Mouse (Mus musculus) forebrain, embryonic 14.5 days (tissue): ENCODE data around the gene Prss28. TPM values are rescaled to one million over a fixed set of nuclear protein-coding genes. Genes with fewer than 3 reads are reported as not detected.

Experiments
- ATAC-seq: fragments of 200-750 bp; cut with Nextera tagmentation; 2 replicates; pipeline ENCODE4 v1.8.0; 2017; ENCODE audit warnings: mild to moderate bottlenecking, moderate library complexity
- DNase-seq: peaks from one replicate; pipeline ENCODE4 v3.0.0-alpha.2; 2015; ENCODE audit warnings: low spot score
- H3K27ac ChIP-seq: fragments of 300-500 bp; sonication (generic); 2 replicates; pipeline ENCODE4 v1.5.1; 2014; ENCODE audit warnings: low read depth, mild to moderate bottlenecking, control low read depth, low read length, moderate library complexity
- H3K27me3 ChIP-seq: fragments of 300-500 bp; sonication (generic); replicated peaks from 2 replicates; pipeline ENCODE4 v1.6.1; 2014; ENCODE audit warnings: low read length, control low read depth, mixed read lengths; ENCODE audit not compliant: control insufficient read depth, insufficient read depth
- H3K36me3 ChIP-seq: fragments of 300-500 bp; sonication (generic); 2 replicates; pipeline ENCODE4 v1.6.1; 2014; ENCODE audit warnings: low read length, control low read depth; ENCODE audit not compliant: control insufficient read depth, insufficient read depth
- H3K4me1 ChIP-seq: fragments of 300-500 bp; sonication (generic); 2 replicates; pipeline ENCODE4 v1.6.1; 2014; ENCODE audit warnings: antibody characterized with exemption, low read length, control low read depth; ENCODE audit not compliant: control insufficient read depth, insufficient read depth
- H3K4me2 ChIP-seq: fragments of 300-500 bp; sonication (generic); 2 replicates; pipeline ENCODE4 v1.6.1; 2014; ENCODE audit warnings: mild to moderate bottlenecking, control low read depth, low read length
- H3K4me3 ChIP-seq: fragments of 300-500 bp; sonication (generic); 2 replicates; pipeline ENCODE4 v1.5.1; 2014; ENCODE audit warnings: low read depth, low read length, control low read depth
- H3K9ac ChIP-seq: fragments of 300-500 bp; sonication (generic); 2 replicates; pipeline ENCODE4 v1.6.1; 2014; ENCODE audit warnings: mild to moderate bottlenecking, low read length, control low read depth, moderate library complexity
- H3K9me3 ChIP-seq: fragments of 300-500 bp; sonication (generic); replicated peaks from 2 replicates; pipeline ENCODE4 v1.6.1; 2016; ENCODE audit warnings: low read length, control low read depth, mixed read lengths; ENCODE audit not compliant: control insufficient read depth
- WGBS: fragments of 180-500 bp; shearing (Covaris S2); extraction: QIAGEN DNeasy Blood & Tissue Kit; methylation state at CpG from one replicate; pipeline ENCODE4 v1.1.7; 2014; 5-methylcytosine and 5-hydroxymethylcytosine counted together
- polyA plus RNA-seq: library from polyadenylated mRNA; unstranded; fragments of >200 nt; fragmentation: Nextera tagmentation; extraction: Ambion mirVana; gene quantifications from 2 replicates; pipeline ENCODE4 v1.2.1, GENCODE M21; 2014

The Prss28 gene
- polyA plus RNA-seq, 1 experiment from 2014 or later: not detected

DNA sequence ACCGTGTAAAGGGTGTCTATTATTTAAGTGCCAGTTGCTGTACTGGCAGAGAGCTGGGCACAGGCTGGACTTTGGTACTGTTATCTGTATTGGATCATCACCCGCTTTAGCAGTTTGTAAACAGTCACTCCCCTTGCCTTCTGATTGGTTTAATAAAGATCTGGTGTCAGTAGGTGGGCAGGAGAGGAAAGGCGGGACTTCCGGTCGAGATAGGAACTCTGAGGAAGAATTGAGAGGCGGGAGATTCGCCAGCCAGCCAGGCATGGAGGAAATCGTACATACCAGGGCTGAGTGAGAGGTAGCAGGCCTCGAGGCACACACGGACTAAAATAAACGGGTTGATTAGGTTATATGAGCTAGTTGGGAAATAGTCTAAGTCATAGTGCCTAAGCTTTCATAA lies 26.3 kb upstream of the Prss28 start:
- H3K4me1 ChIP-seq: no peaks in the 10 kb centered on the region
- WGBS: 54% methylated on average over 11 of the region's 11 CpGs
- H3K9ac ChIP-seq: no peak overlapping the region
- no peak overlapping the region for H3K4me3 ChIP-seq
- DNase-seq (no peak), ATAC-seq (no peak)
- H3K9me3 ChIP-seq: no peaks in the 10 kb centered on the region
- H3K36me3 ChIP-seq: no peaks in the 10 kb centered on the region
- no peaks in the 10 kb centered on the region for H3K27me3 ChIP-seq
- no peak overlapping the region for H3K4me2 ChIP-seq
- H3K27ac ChIP-seq: no peak overlapping the region

DNA sequence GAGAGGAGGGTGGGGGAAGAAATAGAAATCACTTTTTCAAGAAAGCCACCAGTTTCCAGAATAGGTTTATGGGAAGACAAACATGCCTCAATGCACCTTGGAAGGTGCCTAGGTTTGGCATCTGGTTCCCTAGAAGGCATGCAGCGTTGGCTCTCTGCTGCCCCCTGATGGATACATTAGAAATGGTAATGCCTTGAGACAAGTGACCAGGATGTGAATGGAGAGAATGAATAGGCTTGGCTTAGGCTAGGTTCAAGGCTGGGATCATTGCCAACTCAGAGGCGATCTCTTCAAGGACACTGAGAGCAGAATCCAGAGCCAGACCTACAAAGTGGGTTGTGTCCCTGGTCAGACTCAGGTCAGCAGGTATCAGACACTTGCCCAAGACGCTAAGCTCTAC lies 23.4 kb upstream of the Prss28 start:
- WGBS: 17% methylated on average over 3 of the region's 3 CpGs
- Histone ChIP-seq H3K4me2 (no peak overlapping the region), H3K27me3 (no peaks in the 10 kb centered on the region), H3K36me3 (no peaks in the 10 kb centered on the region), H3K4me3 (no peak overlapping the region), H3K9ac (no peak overlapping the region), H3K27ac (no peak overlapping the region), H3K4me1 (no peaks in the 10 kb centered on the region), H3K9me3 (no peaks in the 10 kb centered on the region)
- ATAC-seq (0 out of 2 replicates have a peak, but pooled peaks have one; percentile 40), DNase-seq (peak; percentile 82)

DNA sequence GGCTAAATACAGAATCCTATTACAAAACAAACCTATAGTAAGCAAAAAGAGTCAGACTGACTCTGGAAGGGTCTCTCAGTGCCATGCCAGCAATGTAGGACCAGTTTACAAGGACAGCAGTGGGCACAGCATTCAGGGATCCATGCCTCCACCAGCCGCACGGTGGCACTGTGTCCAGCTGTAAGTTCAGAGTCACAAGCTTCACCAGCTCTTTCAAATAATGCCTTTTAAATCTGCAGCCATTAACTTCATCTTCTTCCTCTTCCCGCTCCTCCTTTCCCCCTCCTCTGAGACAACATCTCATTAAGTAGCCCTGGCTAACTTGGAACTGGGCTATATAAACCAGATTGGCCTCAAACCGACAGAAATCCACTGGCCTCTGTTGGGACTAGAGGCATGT lies 19.6 kb upstream of the Prss28 start:
- DNase-seq: peak; percentile 60
- Histone ChIP-seq H3K4me3 (no peak overlapping the region), H3K27ac (no peak overlapping the region), H3K36me3 (no peaks in the 10 kb centered on the region), H3K27me3 (no peaks in the 10 kb centered on the region), H3K9ac (no peak overlapping the region), H3K4me2 (no peak overlapping the region), H3K4me1 (no peaks in the 10 kb centered on the region), H3K9me3 (no peaks in the 10 kb centered on the region)
- WGBS: 21% methylated on average over 4 of the region's 4 CpGs
- ATAC-seq: no peak

- DNase-seq: no peak
- H3K27me3 ChIP-seq: no peaks in the 10 kb centered on the region
- 34% methylated on average over 4 of the region's 4 CpGs for WGBS
These were observed 18.0 kb upstream of the Prss28 start for GRCm38 (mm10) chr17:25290411-25290810.

GRCm38 (mm10) chr17:25293495-25293894 lies 15.0 kb upstream of the Prss28 start:
- H3K27ac ChIP-seq: no peak overlapping the region
- DNase-seq (no peak), ATAC-seq (no peak)
- H3K9ac ChIP-seq: no peak overlapping the region
- whole genome bisulfite sequencing: 89% methylated on average over 5 of the region's 5 CpGs
- H3K36me3 ChIP-seq: no peaks in the 10 kb centered on the region
- H3K9me3 ChIP-seq: no peaks in the 10 kb centered on the region
- H3K27me3 ChIP-seq: no peaks in the 10 kb centered on the region
- no peak overlapping the region for H3K4me3 ChIP-seq
- no peaks in the 10 kb centered on the region for H3K4me1 ChIP-seq
- no peak overlapping the region for H3K4me2 ChIP-seq

More at GRCm38 (mm10) chr17:25290411-25290810, 18.0 kb upstream of the Prss28 start:
- Histone ChIP-seq H3K9me3 (no peaks in the 10 kb centered on the region), H3K4me1 (no peaks in the 10 kb centered on the region), H3K4me3 (no peak overlapping the region), H3K9ac (no peak overlapping the region), H3K27ac (no peak overlapping the region), H3K4me2 (no peak overlapping the region), H3K36me3 (no peaks in the 10 kb centered on the region)
- no peak for ATAC-seq

- H3K36me3 ChIP-seq: no peaks in the 10 kb centered on the region
- no peaks in the 10 kb centered on the region for H3K9me3 ChIP-seq
- H3K9ac ChIP-seq: no peak overlapping the region
- DNase-seq (no peak), ATAC-seq (no peak)
- H3K27me3 ChIP-seq: no peaks in the 10 kb centered on the region
- no peak overlapping the region for H3K4me2 ChIP-seq
- no peaks in the 10 kb centered on the region for H3K4me1 ChIP-seq
- H3K27ac ChIP-seq: no peak overlapping the region
- H3K4me3 ChIP-seq: no peak overlapping the region
- WGBS: 74% methylated on average over 1 of the region's 1 CpGs
These were observed 14.3 kb upstream of the Prss28 start for GRCm38 (mm10) chr17:25294111-25294510.

DNA sequence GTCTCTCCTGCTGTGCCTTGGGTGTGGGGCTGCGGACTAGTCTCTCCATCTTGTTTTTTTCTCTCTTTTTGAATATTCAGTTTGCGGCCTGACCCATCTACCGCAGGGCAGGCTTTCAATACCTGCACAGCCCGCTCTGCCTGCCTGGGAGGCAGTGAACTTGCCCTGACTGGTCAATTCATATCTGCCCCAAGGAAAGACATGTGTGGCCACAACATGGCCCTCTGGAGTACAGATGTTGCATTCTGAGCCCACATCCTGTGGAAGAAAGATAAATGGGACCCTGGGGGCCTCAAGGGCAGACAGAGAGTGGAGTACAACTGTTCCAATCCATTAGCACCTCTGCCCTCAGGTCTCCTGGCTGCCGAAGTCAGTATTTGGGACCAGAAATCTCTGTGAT lies 10.4 kb upstream of the Prss28 start, which contains the start of gene Prss34:
Prss34 (plus strand) TSS at position 301 of the 400 bp plus-strand sequence.
- 86% methylated on average over 5 of the region's 5 CpGs for WGBS

DNA sequence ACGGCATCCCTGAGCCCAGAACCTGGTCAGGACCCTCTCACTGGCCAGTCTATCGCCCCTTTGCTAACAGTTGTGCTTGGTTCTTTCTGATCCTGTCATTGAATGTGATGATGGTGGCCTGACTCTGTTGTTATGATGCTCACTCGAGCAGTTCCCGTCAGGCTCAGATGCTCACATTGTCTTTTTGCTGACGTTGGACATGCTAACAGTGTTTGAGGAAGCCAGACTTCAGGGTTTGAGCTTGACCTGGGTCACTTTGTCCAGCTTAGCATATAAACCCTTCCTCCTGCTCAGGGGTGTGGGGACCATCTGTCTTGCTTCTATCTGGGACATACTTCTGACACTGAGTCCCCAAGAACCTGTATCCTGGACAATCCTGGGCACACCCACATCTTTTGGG lies 9.9 kb downstream of the Prss28 start, which contains the start of gene Prss29:
Prss29 (plus strand) TSS at position 301 of the 400 bp plus-strand sequence.
- 77% methylated on average over 5 of the region's 5 CpGs for WGBS
- H3K4me3 ChIP-seq: no peak within 1 kb of the TSS
- H3K27ac ChIP-seq: no peak within 1 kb of the TSS
- no peak within 1 kb of the TSS for H3K9ac ChIP-seq
- no peaks in the 10 kb centered on the region for H3K36me3 ChIP-seq
- H3K4me2 ChIP-seq: no peak within 1 kb of the TSS
- H3K9me3 ChIP-seq: no peaks in the 10 kb centered on the region
- no peaks in the 10 kb centered on the region for H3K4me1 ChIP-seq
- ATAC-seq (no peak), DNase-seq (no peak)
- H3K27me3 ChIP-seq: no peaks in the 10 kb centered on the region

More for the DNA sequence above, 10.4 kb upstream of the Prss28 start, which contains the start of gene Prss34:
- H3K4me1 ChIP-seq: no peaks in the 10 kb centered on the region
- ATAC-seq (no peak), DNase-seq (no peak)
- H3K36me3 ChIP-seq: no peaks in the 10 kb centered on the region
- H3K27ac ChIP-seq: no peak within 1 kb of the TSS
- H3K9ac ChIP-seq: no peak within 1 kb of the TSS
- H3K9me3 ChIP-seq: no peaks in the 10 kb centered on the region
- no peaks in the 10 kb centered on the region for H3K27me3 ChIP-seq
- H3K4me3 ChIP-seq: no peak within 1 kb of the TSS
- H3K4me2 ChIP-seq: no peak within 1 kb of the TSS

DNA sequence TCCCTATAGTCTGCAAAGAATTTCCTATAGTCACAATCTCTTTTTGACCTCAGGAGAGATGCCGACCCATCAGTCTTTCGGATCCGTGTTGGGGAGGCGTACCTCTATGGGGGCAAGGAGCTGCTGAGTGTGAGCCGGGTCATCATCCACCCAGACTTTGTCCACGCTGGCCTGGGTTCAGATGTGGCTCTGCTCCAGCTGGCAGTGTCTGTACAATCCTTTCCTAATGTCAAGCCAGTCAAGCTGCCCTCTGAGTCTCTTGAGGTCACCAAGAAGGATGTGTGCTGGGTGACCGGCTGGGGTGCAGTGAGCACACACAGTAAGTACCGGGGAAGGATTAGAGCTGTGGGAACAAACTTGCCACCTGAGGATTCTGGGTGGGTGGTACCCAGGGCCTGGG lies 12.4 kb downstream of the Prss28 start:
- Histone ChIP-seq H3K4me3 (no peak overlapping the region), H3K4me2 (no peak overlapping the region), H3K9ac (no peak overlapping the region), H3K4me1 (no peaks in the 10 kb centered on the region), H3K27ac (no peak overlapping the region), H3K36me3 (no peaks in the 10 kb centered on the region), H3K27me3 (no peaks in the 10 kb centered on the region), H3K9me3 (no peaks in the 10 kb centered on the region)
- no peak for ATAC-seq
- DNase-seq: no peak
- WGBS: 92% methylated on average over 8 of the region's 8 CpGs
